Mouse (Mus musculus): Measurements from ENCODE around the gene Lpcat3.

The Lpcat3 gene

DNA sequence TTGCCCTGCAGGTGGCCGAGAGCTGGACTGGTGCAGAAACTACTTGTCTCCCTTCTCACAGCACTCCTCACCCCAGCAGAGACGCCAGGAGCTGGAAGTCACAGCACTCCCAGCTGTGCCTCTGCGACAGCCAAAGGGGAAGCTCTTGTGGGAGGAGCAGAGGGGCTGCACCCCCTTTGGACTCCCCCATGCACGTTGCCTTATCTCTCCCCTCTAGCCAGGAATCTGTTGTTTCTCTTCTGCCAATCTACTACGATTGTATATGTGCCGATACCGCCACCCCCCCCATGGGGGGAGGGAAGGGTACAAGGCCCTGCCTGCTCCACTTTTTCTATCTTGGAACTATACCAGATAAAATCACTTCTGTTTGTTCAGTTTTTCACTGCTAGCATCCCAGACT is 41.0 kb downstream of the Lpcat3 start:
- CTCF ChIA-PET: interaction anchor here (2.1 kb wide), 1 partner anchor 55 kb away, joined by 7 read pairs; no protein-coding TSS in a partner anchor

DNA sequence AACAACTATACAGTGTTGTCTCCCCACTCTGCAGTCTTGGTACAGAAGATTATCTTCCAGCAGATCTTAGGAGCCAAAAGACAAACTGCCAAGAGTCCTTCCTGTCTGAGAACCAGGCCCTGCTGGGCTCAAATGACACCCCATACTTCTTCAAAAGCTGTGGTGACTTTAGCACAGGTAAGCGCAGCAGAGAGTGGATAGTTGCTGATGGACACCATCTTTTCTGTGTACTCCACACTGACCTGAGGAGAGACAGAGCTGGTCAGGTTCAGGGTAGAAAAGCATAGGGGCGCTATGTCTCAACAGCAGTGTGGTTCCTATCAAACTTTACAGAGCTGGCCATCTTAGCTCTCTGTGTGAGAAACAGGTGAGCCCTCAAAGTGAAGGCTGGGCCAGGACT is 41.6 kb downstream of the Lpcat3 start:
- CTCF ChIA-PET: interaction anchor here (0.5 kb wide), 1 partner anchor 9 kb away, joined by 3 read pairs; no protein-coding TSS in a partner anchor

DNA sequence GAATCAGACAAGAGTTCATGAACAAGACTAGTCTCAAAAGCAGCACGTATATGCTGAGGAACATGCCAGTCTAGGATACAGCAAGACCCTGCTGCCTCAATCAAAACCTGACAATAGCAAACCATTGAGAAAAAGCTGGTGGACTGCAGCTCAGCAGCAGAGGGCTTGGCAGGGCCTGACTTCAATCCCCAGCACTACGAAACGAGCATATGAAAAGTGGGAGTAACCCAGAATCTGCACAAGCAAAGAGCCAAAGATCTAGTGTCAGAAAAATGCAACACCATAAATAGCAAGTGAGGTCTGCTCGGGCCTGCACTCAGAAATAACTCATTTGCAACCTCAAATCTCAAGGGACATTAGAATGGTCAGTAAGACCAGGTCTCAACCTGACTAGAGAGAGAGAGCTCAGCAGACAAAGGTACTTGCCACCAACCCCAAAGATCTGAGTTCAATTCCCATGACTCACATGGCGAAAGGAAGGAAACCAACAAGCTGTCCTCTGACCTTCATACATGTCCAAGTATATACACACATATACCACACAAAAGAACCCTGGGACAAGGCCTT is 43.3 kb downstream of the Lpcat3 start:
- CTCF ChIA-PET: no interaction called here

DNA sequence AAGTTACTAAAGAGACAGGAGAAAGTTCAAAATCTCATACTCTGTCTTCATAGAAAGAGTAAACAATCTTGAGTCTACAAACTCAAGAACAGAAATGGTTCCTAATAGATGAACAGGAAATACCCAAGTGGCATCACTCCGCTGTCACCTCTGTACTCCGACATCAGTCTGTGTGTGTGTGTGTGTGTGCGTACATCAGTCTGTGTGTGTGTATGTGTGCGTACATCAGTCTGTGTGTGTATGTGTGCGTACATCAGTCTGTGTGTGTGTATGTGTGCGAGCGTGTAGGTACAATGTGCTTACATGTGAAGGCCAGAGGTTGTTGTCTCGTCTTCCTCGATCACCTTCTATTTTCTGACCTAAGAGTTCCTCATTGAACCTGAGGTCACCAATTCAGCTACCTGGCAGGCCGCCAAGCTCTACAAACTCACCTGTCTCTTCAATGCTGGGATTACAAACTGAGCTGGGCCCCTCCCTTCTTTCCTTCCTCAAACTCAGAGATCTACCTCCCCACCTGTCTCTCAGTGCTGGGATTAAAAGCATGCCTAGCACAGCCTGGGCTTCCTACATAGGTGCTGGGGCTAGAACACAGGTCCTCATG is 45.6 kb downstream of the Lpcat3 start:
- CTCF ChIA-PET: interaction anchor here (0.6 kb wide), 1 partner anchor 34 kb away, joined by 3 read pairs; no protein-coding TSS in a partner anchor

DNA sequence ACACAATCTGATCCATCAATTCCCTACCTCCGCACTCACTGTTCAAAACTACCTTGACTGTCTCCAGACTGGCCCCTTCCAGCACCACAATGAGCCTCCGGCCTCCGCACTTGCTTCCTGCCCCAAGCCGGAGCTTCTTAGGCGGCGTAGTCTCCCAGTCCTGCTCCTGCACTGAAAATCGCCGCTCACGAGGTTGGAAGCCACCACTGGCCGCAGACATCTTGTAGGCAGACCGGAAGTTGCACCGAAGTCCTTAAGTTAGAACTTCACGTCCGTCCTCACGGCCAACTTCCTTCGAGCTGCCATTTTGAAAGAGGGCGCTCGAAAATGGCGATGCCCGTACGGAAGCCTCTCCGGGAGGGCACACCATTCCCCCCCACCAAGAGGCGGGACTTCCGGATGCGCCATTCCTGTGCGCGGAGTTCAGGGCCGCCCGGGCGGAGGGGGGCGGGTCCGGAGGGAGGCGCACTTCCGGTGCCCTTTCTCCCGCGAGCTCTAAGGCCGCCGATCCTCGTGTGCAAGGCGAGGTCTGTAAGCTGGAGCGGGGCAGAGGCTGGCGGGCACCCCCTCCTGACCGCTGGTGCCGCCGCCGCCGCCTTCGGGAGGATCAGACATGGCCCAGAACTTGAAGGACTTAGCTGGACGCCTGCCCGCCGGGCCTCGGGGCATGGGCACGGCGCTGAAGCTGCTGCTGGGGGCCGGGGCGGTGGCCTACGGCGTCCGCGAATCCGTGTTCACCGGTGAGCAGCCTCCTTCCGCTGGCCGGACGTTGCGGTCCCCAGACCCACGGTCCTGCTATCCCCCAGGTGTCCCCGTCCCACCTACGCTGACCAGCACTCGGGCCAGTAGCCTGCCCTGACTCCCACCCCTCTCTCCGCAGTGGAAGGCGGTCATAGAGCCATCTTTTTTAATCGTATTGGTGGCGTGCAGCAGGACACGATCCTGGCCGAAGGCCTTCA is 49.3 kb downstream of the Lpcat3 start, which contains the start of the genes Emg1 and Phb2:
Gene Emg1, minus strand, starts transcription at position 355 of the 959 bp plus-strand sequence.
Gene Phb2, plus strand, starts transcription at position 513 of the 959 bp plus-strand sequence.
- CTCF ChIA-PET: interaction anchor here (1.3 kb wide), 1 partner anchor 33 kb away, joined by 3 read pairs; no protein-coding TSS in a partner anchor

DNA sequence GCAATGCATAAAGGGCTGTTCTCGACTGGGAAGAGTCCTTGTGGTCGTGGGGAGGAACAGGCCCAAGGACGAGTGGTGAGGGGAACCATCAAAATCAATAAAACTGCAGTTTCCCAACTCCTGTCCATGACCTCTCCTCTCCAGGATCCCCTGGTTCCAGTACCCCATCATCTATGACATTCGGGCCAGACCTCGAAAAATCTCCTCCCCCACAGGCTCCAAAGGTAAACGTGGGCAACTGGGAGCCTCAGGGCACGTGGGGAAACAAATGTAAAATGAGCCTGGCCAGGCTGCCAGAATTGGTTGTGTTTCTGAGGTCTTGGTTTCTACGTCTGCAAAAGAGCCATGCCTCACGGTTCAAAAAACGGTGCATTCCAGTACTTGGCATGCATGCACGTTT is 50.1 kb downstream of the Lpcat3 start:
- CTCF ChIA-PET: no interaction called here

DNA sequence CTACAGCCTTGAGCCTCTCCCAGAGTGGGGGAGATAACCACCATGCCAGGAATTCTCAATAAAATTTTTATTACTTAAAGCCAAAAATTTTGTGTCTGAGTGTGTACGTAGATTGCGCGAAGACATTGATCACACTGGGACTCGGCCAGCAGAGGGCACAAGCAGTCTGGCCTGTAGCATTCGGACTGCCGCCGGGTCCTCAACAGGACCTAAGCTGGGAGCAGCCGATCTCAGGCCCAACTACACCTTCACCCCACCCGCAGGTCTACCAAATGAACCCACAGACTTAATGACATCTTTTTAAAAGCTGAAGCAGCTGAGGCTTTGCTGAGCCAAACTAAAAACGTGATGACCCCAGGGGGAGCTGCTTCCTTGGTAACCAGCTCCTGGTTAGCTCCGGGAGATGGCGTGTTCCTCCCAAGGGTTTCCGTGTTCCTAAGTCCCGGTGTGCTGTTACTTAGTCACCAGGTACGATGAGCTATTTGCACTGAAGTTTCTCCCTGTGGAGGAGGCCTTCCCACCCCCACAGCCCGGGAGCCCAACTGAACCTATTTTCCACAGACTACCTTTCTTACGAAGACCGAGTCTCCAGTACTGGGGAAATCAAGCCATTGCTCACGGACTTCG is 54.1 kb downstream of the Lpcat3 start:
- CTCF ChIA-PET: interaction anchor here (1.0 to 3.3 kb wide), 4 partner anchors 13 to 38 kb away, joined by 3 to 22 read pairs (median 6); partner anchors contain the start of gene Grcc10

DNA sequence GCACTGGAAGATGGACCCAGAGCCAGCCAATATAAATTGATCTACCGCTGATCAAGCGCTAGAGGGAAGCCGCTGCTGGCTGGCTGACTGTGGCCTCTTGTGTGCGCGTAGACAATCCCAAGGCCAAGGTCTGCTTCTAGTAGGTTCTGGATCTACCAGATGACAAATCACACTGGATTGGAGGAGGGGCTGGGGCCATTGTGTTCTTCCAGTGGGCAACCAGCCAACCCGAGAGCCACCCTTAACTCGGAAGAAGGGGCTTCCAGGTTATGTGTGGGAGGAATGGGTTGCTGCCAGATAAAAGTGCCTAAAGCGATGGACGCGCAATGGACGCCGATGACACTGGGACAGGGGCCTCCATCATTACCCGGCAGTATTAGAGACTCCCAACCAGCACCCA is 55.1 kb downstream of the Lpcat3 start:
- CTCF ChIA-PET: interaction anchor here (0.7 to 3.3 kb wide), 4 partner anchors 12 to 38 kb away, joined by 3 to 22 read pairs (median 4); partner anchors contain the start of genes Atn1, Gm45234 and Grcc10

DNA sequence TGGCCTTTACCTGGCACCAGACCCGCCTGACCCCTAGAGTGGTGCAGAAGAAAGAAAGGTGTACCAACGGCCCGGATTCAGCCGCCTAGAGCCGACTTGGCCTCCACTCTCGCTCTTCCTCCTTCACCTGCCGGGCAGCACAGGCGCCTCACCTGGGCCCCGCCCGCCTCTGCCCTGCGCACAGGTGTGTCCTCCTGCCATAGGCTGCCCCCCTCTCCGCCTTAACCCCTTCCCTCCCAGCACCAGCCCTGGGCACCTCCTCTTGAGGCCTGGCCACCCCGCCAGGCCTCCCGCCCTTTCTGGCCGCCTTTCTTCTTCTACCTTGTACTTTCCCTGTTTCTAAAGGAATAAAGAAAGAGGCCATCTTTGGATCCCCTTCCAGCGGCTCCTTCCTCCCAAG is 55.9 kb downstream of the Lpcat3 start:
- CTCF ChIA-PET: interaction anchor here (1.4 kb wide), 1 partner anchor 11 kb away, joined by 9 read pairs; no protein-coding TSS in a partner anchor

DNA sequence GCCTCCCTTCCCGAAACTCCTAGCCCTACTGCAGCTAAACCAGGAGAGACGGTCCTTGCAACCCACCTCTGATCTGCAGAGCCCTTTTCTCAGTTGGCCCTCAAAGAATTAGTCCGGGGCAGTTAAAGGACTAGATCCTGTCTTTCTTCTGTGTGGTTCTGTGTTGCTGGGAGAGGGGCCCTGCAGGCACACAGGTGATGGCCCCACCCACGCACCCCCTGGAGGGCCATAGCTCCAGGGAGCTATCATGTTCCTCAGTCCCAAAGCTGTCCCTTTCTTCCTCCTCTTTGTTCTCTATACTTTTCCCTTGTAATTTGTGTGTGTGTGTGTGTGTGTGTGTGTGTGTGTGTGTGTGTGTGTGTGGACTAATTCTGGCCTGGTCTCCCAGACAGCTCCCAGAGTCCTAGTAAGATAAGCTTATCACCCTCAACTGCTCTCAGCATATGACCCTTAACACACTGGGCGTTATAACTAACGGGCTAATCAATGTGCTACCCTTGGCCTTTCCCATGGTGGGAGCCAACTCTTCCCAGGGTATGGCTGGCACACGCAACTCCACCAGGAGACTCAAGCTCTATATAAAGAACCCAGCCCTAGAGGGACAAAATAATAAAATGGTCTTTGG is 56.6 kb downstream of the Lpcat3 start:
- CTCF ChIA-PET: interaction anchor here (0.9 to 1.4 kb wide), 3 partner anchors 10 to 51 kb away, joined by 3 to 9 read pairs (median 5); no protein-coding TSS in a partner anchor

DNA sequence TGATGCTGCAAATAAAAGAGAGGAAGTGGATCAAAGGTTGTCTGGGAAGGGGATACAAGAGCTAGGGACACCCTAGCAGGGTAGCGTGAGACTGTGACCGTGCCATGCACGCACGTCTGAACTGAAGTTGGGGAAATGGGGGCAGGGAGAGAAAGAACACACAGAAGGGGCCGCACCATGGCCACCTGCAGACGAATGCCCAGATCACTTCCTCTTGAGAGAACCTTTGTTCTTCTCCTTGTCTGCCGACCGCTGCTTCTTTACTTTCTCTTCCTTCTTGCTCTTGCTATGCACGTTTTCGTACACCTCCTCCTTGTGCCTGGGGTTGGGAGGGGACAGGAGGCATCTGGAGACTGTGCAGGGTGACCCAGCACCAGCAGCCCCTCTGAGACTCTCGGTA is 58.1 kb downstream of the Lpcat3 start:
- CTCF ChIA-PET: no interaction called here

DNA sequence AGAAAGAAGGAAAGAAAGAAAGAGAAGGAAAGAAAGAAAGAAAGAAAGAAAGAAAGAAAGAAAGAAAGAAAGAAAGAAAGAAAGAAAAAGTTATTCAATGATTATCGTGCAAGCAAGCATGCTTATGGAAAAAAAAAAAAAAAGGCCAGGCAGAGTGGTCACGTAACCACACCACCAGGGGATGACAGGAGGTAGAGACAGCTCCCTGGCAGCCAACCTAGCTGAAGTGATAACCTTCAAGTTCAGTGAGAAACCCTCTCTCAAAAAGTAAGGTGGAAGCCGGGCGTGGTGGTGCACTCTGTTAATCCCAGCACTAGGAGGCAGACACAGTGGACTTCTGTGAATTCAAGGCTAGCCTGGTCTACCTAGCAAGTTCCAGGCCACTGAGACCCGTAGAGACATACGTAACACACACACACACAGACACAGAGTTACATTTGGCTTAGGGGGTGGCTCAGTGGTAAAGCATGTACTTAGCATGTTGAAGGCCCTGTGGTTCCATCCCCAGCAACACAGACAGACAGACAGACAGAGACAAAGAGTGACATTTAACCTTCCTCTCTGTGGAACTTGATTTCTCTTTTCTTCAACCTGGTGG is 60.1 kb downstream of the Lpcat3 start:
- CTCF ChIA-PET: interaction anchor here (0.7 kb wide), 1 partner anchor 568 kb away, joined by 3 read pairs; no protein-coding TSS in a partner anchor

DNA sequence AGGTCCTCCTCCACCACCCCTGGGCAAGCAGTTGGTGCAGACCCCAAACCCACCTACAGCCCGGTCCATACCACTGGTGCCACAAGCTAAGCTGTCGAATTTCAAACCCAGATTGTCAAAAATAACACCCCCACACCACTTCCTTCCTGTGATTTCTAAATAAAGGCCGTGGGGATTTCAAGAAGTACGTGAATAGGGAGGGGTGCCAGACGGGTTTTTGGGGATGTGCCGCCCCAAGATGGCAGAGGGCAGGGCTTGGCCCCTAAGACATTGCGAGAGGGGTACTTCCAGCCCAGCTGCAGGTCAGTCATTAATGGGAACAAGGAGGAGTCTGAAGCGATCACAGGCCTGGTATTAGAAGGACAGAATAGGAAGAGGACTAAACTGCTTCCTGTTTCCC is 60.7 kb downstream of the Lpcat3 start:
- CTCF ChIA-PET: interaction anchor here (1.5 kb wide), 1 partner anchor 8 kb away, joined by 5 read pairs; no protein-coding TSS in a partner anchor

DNA sequence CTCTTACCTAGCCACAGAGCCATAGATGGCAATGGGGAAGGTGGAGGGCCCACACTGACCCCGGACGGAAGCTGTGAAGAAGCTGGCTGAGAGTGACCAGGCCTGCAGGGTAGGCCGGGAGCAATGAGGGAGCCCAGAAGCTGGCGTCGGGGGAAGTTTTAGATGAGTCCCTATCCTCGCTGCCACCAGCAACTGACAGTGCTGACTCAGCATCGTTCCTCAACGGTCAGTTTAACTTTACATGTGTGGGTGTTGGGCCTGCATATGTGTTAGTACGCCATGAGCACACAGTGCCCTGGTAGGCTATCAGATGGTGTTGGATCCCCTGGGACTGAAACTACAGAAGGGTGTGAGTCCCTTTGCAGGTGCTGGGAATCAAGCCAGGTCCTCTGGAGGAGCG is 61.6 kb downstream of the Lpcat3 start:
- CTCF ChIA-PET: interaction anchor here (1.1 to 1.5 kb wide), 2 partner anchors 9 to 32 kb away, joined by 5 to 9 read pairs; partner anchors contain the start of genes Atn1 and Gm45234

DNA sequence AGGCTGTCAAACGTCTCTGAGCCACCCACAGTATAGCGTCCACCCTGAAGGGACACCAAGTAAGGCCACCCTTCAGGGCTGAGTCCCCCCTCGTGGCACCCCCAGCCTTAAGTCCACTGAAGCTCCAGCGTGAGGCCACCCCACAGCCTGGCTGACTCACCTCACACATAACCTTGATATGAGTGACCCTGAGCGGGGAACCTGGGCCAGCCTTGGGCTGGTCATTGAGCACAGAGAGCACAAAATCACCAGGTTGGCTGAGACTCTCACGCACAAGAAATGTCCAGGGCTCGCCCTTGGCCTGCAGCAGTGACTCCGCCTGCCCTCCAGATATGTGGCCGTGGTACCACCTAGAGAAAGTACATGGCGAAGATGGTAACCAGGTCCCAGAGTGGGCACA is 65.8 kb downstream of the Lpcat3 start:
- CTCF ChIA-PET: interaction anchor here (0.9 to 1.8 kb wide), 2 partner anchors 9 to 10 kb away, joined by 4 to 9 read pairs; partner anchors contain the start of gene Ptpn6

DNA sequence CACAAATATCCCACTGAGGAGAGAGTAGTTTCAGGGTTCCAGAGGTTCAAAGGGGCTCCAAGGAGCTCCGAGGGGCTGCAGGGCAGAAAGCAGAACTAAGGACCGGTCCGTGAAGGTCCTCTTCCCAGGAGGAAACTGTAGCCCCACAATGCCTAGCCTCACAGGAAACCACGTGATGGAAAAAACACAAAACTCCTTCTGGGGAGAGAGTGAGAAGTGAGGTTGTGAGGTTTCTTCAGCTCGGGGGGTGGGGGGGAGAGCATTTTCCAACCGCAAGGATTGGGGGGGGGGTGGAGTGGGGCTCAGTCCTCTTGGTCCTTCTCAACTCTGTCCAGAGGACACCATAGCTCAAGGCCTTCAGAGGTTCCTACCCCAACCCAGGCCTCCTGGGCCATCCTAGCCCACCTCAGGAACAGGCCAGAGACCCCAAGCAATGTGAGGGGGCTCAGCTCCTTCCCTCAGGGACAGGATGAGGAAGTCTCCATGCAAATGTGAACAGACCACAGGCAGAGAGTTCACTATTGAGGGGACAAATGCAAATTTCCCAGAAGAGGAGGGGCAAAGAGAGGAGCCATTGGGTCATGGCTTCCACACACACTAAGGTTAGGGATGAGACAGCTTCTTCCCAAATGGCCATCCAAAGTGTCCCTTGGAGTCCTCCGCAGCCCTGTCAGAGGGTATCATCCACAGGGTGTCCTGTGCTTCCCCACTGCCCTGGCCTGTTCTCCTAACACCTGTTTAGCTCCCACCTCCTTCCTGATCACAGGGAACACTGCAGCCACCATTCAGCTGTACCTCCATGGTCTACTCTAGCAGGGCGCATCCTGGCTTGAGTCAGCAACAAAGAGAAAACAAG is 67.3 kb downstream of the Lpcat3 start:
- CTCF ChIA-PET: interaction anchor here (0.6 to 1.8 kb wide), 4 partner anchors 11 to 79 kb away, joined by 3 to 9 read pairs (median 4); no protein-coding TSS in a partner anchor

DNA sequence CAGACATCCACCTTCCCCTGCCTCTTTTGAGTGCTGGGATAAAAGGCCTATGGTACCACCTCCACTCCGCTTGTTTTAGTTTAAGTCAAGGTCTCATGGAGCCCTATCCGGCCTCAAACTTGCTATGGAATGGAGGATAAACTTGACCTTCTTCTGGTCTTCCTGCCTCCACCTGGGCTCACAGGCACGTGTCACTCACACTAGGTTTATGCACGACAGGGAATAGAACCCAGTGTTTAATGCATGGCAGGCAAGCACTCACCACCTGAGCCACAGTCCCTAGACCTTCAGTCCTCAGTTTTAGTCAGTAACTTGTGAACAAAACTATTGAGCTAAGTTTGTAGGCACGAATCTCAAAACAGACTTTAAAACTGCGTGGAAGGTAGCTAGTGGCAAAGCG is 68.2 kb downstream of the Lpcat3 start:
- CTCF ChIA-PET: interaction anchor here (1.1 kb wide), 1 partner anchor 14 kb away, joined by 6 read pairs; no protein-coding TSS in a partner anchor

DNA sequence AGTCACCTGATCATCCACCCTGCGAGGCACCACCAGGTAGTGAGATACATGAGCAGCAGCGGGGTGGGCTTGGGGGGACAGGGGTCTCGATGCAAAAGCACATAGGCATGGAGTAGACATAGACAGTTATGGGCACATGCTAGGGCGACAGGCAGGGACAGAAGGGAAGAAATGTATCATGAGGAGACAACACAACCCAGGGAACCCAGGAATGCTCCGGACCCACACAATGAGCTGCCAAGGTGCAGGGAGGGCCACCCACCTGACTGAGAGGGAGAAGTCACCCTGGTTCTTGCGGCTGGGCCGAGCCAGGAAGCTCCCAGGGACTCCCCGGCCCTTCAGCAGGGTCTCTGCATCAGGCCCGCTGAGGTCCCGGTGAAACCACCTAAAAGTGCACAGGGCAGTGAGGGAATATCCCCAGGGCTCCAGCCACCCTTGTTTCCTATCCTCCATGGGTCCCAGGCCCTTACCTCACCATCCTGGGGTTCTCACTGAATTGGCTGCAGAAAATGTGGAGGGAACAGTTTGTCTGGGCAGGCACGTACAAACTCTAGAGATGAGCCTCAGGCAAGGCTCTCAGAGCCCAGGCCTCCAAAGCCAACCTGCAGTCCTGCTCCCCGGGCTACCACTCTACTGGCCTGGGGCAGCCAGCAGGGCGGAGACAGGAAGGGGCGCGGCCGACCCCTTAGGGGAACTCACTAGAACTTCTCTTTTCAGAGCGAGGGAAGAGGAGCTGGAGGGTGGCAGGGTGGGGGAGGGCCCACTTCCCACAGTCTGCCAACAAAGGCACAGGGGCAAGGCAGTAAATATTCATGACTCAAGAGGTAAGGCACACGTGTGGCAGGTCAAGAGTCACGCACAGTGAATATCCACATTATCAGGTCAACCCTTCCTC is 69.9 kb downstream of the Lpcat3 start:
- CTCF ChIA-PET: interaction anchor here (1.4 kb wide), 1 partner anchor 16 kb away, joined by 3 read pairs; no protein-coding TSS in a partner anchor

Measured in spleen, embryonic (tissue).